Mouse (Mus musculus) adrenal gland, adult 8-10 months (tissue): ENCODE measurements around the gene Gas1. TPM values are rescaled to one million over a fixed set of nuclear protein-coding genes. Genes with fewer than 3 reads are reported as not detected.

Experiments
- DNase-seq: peaks from one replicate; pipeline ENCODE4 v3.0.0; 2022
- total RNA-seq, 4 experiments: library from RNA; stranded (reverse); gene quantifications; 2 replicates each; pipeline ENCODE4 v1.2.4; 2022

The Gas1 gene
- total RNA-seq, 4 experiments from 2014 or later, result 32.3 to 57.9 (median 38.8) TPM

DNA sequence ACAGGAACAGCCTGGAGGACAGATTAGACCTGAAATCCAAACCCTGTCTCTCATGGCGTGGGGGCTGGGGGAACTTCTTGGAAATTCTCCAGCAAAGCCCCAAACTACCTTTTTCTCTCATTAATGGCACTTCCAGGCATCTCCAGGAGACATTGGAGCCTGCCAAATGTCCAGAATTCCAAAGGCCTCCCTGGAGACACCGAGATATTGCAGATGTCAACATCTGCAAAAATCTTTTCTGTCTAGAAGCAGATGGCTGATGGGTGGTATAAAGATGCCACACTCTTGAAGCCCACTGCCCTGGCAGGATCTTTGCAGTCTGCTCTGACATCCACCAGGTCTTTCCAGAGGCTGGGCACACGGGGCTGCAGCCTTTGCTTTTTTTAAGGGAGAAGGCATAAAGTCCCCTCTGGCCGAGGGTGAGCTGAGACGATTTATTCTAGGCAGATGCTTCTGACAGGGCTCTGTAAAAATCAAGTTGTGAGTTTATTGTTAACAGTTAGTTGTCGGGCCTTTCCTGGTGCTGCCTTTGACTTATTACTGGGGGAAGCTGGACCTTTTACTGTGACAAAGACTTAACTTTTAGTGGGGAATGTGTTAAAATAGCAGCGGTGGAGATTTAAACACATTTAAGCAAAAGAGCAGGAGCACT lies 4.7 kb downstream of the Gas1 start:
- no peak for DNase-seq

DNA sequence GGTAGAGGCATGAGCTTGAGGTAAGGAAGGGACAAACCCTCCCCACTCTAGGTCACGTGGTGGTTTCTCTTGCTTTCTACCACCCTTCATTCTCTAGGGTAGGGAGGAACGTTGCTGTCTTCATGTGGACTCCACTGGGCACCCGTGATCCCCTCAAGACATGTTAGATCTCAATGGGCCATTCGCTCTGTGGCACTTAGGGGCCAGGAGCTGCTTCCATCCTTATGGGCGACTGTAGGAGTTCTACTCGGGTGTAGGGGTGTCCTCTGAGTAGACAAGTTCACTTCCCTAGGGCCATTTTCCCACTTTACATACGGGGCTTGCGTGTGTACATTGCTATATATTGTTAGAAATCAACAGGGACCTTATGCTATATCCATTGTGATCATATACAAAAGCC lies 5.4 kb downstream of the Gas1 start:
- DNase-seq, result no peak

DNA sequence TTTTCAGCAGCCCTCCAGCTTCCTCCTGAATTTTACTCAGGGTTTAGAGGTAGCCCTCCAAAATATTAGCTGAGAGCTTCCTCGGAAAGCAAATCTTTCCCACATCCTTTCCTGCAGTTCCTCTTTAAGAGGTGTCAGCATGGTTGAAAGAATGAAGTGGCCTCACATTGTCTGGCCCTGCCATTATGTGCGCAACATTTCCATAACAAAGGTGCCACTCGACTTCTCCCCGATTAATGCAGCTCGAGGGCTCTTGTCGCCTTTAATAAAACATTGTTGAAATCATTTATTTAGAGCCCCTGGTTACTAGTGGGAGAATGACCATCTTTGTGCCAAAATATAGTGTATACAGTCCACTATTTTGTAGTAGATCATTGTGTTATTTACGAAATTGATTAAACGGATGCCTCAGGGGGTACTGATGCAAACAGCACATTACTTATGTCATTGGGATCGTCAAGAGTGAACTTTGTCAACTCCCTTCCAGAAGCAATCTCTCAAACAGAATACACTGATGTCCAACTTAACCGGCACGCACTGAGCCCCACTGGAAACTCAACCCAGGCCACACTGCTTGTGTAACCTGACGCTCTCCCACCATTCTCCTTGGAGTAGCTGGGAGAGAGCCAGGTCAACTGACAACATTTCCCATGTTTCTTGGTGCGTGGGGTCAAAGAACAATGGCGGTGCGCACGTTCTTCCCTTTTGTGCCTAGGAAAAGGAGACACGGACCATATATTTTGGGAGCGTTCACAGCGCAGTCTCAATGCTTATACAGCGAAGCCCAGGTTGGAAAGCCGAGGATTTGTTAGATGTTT lies 6.1 kb downstream of the Gas1 start:
- DNase-seq, result no peak

GRCm38 (mm10) chr13:60169026-60169425 lies 8.1 kb downstream of the Gas1 start:
- DNase-seq, result no peak

GRCm38 (mm10) chr13:60156294-60157126 lies 20.7 kb downstream of the Gas1 start:
- no peak for DNase-seq

GRCm38 (mm10) chr13:60154170-60154569 lies 23.0 kb downstream of the Gas1 start:
- DNase-seq, result no peak

GRCm38 (mm10) chr13:60148235-60148634 lies 28.9 kb downstream of the Gas1 start:
- no peak for DNase-seq

DNA sequence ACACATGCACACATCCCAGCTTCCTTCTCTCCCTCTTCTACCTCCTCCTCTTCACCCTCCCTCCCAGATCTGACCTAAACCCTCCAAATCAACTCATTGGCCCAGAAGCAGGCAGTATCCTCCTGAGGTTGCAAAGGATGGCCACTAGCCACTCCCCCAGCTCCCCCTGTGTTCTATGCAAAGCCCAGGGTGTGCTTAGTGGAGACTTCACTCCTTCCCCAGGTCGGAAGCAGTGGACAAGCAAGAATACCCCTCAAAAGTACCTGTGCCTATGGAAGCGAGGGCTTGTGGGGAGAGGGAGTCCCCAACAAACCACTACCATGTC lies 29.3 kb downstream of the Gas1 start:
- DNase-seq, result no peak

DNA sequence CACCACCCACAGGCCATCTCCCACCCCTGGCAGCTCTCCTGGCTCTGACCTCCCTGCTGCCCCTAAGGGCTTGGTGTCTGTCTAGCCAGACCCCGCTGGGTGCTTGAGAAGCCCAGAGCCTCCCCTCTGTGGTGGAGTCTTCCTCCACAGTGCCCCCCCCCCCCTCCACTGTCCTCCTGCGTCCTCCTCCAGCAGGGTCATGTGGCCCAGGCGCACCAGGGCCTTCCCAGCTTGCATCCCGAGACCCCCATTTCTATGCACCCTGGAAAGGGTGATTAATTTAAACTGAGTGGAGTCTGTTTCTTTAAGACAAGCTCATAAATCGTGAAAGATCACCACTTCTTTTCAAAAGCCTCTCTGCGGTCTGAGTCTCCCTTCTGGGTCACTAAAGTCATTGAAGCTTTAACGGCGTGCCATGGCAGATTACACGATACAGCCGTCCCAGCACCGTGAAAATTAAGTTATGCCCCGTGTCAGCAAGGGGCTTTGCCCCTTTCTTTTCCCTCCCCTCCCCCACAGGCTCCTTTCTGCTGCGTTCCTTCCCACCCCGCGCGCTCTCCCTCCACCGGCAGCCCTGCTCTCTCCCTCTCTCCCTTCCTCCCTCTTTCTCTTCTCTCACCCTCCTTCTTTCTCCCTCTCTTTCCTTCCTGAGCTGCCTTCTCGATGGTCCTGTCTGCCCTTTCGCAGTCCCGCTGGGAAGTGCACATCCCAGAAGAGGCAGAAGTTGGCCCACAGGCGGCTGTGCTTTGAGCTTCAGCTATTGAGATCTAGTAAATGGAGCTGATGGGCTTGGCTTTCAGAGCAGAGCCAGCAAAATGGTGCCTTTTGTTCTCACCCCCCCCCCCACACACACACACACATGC lies 29.9 kb downstream of the Gas1 start:
- DNase-seq, result no peak

GRCm38 (mm10) chr13:60146231-60146630 lies 30.9 kb downstream of the Gas1 start:
- DNase-seq, result no peak

DNA sequence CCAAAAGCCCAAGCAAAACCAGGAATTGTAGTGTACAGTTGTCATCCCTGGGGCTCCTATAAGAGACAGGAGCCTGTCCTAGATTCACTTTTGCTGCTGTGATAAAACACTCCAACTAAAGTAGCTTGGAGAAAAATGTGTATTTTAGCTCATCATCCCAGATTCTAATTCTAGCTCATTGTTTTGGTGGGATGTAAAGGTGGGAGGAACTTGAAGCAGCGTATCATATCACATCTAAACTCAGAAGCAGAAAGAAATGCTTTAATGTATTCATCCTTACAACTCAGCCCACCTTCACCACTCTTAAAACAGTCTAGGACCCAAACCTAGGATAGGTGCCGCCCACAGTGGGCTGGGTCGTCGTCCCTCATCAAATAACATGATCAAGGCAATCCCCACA lies 40.2 kb downstream of the Gas1 start:
- no peak for DNase-seq

- no peak for DNase-seq
These were observed 42.7 kb downstream of the Gas1 start for GRCm38 (mm10) chr13:60134439-60134799.

DNA sequence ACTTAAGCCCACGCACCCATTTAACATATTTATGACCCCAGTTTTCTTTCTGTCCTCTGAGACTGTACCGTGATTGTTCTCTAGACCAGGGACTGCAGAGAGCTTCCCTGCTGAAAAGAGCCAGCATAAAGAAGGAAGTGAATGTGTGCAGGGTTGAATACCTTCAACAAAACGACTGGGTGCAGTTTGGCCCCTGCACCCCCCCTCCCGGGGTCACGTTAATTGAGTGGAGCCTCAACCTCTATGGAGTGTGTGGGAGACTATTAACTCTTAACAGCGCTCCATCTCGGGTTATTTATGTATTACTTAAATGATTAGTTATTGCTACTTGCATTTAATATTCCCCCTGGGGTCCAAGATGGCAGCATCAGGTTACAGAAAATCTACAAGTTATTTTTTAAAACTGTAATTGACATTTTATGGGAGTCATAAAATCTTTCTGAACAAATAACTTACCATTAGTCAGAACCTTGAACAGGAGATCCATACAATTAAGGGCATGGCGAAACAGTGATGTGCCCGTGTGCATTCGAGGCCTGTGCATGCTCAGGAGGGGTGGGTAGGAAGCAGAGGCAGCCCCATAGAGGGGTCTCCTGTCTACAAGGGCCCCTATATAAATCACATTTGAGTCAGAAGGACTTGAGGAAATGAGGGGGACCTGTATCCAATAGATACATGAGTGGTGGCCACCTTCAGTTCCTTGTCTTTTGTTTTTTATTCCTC lies 43.3 kb downstream of the Gas1 start:
- DNase-seq, result no peak

- DNase-seq, result no peak
These were observed 45.4 kb downstream of the Gas1 start for GRCm38 (mm10) chr13:60131771-60132170.

GRCm38 (mm10) chr13:60129541-60129940 lies 47.6 kb downstream of the Gas1 start:
- DNase-seq, result no peak

GRCm38 (mm10) chr13:60126338-60126737 lies 50.8 kb downstream of the Gas1 start:
- no peak for DNase-seq

DNA sequence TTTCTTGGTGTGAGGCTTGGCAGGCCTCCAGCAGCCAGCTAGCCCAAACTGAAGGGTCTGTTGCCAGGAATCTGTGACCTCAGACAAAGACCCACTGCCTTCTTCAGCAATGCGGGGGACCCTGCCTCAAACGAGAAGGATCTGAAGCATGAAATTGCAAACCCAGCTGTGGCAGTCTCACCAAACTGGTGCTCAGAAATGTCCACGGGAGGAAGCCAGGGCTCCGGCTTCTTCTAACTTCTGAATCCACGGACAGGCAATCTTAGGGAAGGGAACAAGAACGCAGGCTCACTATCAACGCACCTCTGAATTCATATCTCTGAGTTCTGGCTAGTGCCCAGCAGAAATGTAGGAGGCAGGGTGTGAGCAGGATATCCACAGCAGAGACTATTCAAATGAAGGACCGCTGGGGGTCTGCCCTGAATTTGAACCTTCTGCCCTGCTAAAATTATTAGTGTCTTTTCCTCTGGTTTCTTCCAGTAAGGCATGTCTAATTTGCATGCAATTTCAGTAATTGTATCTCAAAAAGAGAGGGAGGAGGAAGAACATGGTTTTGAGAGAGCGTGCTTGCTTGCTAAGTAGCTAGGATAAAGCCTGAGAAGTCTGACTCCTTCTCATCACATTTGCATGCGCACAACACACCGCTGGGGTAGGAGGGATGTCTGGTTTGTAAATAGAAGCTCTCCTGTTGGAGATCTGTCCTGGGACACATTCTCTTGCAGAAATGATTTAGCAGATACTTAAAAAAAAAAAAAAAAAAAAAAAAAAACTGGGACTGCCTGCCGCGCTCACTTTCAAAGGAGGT lies 51.5 kb downstream of the Gas1 start:
- DNase-seq, result no peak

DNA sequence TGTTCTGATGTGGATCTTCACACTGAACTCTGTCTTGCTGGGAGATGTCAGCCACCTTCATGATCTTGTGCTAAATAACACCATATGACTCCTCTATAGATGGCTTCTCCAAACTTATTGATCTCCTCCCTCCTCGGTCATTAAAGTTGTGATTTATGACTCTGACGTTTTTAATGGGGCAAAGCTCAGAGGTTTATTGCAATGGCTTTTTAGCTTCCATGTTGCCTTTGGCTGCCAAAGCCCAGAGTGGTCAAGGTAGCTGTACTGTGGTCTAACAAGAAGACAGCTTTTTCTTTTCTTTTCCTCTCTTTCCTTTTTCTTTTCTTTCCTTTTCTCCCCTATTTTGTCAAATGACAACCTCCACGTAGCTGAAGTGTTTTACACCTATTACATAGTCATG lies 52.1 kb downstream of the Gas1 start:
- no peak for DNase-seq

DNA sequence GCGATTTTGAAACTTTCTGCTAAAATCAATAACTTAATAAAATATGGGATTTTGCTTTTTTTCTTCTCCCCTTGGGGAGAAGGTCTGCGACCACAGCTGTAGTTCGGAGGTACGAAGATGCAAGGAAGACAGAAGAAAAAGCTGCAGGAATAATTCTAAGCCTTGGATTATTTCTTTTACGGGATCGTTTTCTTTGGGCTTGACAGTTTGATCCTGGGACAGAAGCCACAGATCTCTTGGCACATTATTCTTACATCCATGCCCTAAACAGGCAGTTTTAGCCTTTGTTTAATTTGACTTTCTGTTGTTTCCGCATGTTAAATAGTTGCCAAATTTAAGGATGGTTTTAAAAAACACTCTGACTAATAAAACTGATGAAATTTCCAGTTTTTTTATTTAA lies 52.7 kb downstream of the Gas1 start:
- no peak for DNase-seq
